Mouse (Mus musculus) CH12.LX (cell line): ENCODE measurements at regions not wholly inside any gene's neighbourhood (a gene's known extent, or its start where the extent isn't known, plus 50 kb on each side); places are given as distances from the start of the nearest gene placed in this dataset.

Source experiments
- DNase-seq: peaks from one replicate; pipeline ENCODE4 v3.0.0-alpha.2; 2013; ENCODE audit errors: extremely low read depth
- H3K27ac ChIP-seq: 2 replicates; pipeline ENCODE4 v1.5.1; 2012; ENCODE audit warnings: low read depth, mild to moderate bottlenecking, control low read depth, moderate library complexity; ENCODE audit not compliant: insufficient read depth
- H3K27me3 ChIP-seq: replicated peaks from 2 replicates; pipeline ENCODE3; 2012; ENCODE audit warnings: inconsistent platforms
- H3K36me3 ChIP-seq, 2 experiments: replicated peaks in 1 of 2; 2 replicates each; pipeline versions ENCODE3 to v1.6.1; 2012; ENCODE audit warnings: inconsistent platforms in 1 of 2, low read length in 1 of 2, mild to moderate bottlenecking in 1 of 2, mixed read lengths in 1 of 2, moderate library complexity in 1 of 2; ENCODE audit not compliant: control insufficient read depth in 1 of 2, insufficient read depth in 1 of 2
- H3K4me1 ChIP-seq, 2 experiments: 2 replicates each; pipeline ENCODE4 v1.6.1; 2012; ENCODE audit warnings: inconsistent platforms in 1 of 2, moderate library complexity in 1 of 2; ENCODE audit not compliant: insufficient read depth in 2 of 2, control insufficient read depth in 1 of 2
- H3K4me2 ChIP-seq: 2 replicates; pipeline ENCODE4 v1.6.1; 2012; ENCODE audit warnings: low read depth, mild to moderate bottlenecking, control low read depth; ENCODE audit not compliant: poor library complexity, insufficient read depth, severe bottlenecking
- H3K4me3 ChIP-seq, 3 experiments: fragments of 150-350 bp in 1 of 3; sonication (generic) in 1 of 3; replicated peaks in 1 of 3; 2 replicates each; pipeline versions ENCODE3 to v1.5.1; 2011 to 2012; ENCODE audit warnings: low read depth in 2 of 3, low read length in 2 of 3, mild to moderate bottlenecking in 2 of 3, moderate library complexity in 2 of 3, control low read depth in 1 of 3, improper control_type of control experiment in 1 of 3, inconsistent platforms in 1 of 3, mixed read lengths in 1 of 3; ENCODE audit not compliant: poor library complexity in 1 of 3
- H3K79me2 ChIP-seq: replicated peaks from 2 replicates; pipeline ENCODE4 v1.6.1; 2012; ENCODE audit warnings: mild to moderate bottlenecking, moderate library complexity; ENCODE audit not compliant: control insufficient read depth, poor library complexity, insufficient read depth, severe bottlenecking; ENCODE audit errors: extremely low read depth
- H3K9ac ChIP-seq: 2 replicates; pipeline ENCODE4 v1.6.1; 2012; ENCODE audit warnings: low read depth, mild to moderate bottlenecking, control low read depth, moderate library complexity; ENCODE audit not compliant: insufficient read depth
- H3K9me3 ChIP-seq: replicated peaks from 2 replicates; pipeline ENCODE3; 2012; ENCODE audit warnings: low read length, inconsistent platforms, mixed read lengths
- BHLHE40 ChIP-seq: IDR thresholded peaks from 2 replicates; pipeline ENCODE4 v1.6.1; 2011; ENCODE audit warnings: mild to moderate bottlenecking, low read depth, low read length, improper control_type of control experiment
- CHD2 ChIP-seq: IDR thresholded peaks from 2 replicates; pipeline ENCODE4 v1.6.1; 2011; ENCODE audit warnings: low read length, improper control_type of control experiment
- ELF1 ChIP-seq: IDR thresholded peaks from 2 replicates; pipeline ENCODE4 v1.6.1; 2014; ENCODE audit warnings: low read depth, mild to moderate bottlenecking, inconsistent platforms, low read length, improper control_type of control experiment
- EP300 ChIP-seq: IDR thresholded peaks from 2 replicates; pipeline ENCODE4 v1.6.1; 2011; ENCODE audit warnings: low read length, improper control_type of control experiment
- ETS1 ChIP-seq: conservative IDR thresholded peaks from 2 replicates; pipeline ENCODE4 v1.6.1; 2012; ENCODE audit warnings: low read depth, mild to moderate bottlenecking, inconsistent platforms, low read length, improper control_type of control experiment, moderate library complexity
- GABPA ChIP-seq: IDR thresholded peaks from 2 replicates; pipeline ENCODE4 v1.6.1; 2012; ENCODE audit warnings: low read depth, low read length, improper control_type of control experiment, inconsistent platforms; ENCODE audit not compliant: insufficient replicate concordance
- HCFC1 ChIP-seq: IDR thresholded peaks from 2 replicates; pipeline ENCODE4 v1.6.1; 2012; ENCODE audit warnings: low read depth, mild to moderate bottlenecking, inconsistent platforms, low read length, improper control_type of control experiment
- IRF4 ChIP-seq: IDR thresholded peaks from 2 replicates; pipeline ENCODE4 v1.6.1; 2014; ENCODE audit warnings: low read depth, mild to moderate bottlenecking, inconsistent platforms, low read length, improper control_type of control experiment
- KAT2A ChIP-seq: IDR thresholded peaks from 2 replicates; pipeline ENCODE4 v1.6.1; 2012; ENCODE audit warnings: low read length, improper control_type of control experiment, inconsistent platforms; ENCODE audit not compliant: insufficient replicate concordance
- MAFK ChIP-seq: IDR thresholded peaks from 2 replicates; pipeline ENCODE4 v1.6.1; 2011; ENCODE audit warnings: low read length, improper control_type of control experiment; ENCODE audit not compliant: insufficient replicate concordance
- MEF2A ChIP-seq: IDR thresholded peaks from 2 replicates; pipeline ENCODE4 v1.6.1; 2014; ENCODE audit warnings: low read depth, mild to moderate bottlenecking, inconsistent platforms, low read length, improper control_type of control experiment, borderline replicate concordance
- MXI1 ChIP-seq: IDR thresholded peaks from 2 replicates; pipeline ENCODE4 v1.6.1; 2011; ENCODE audit warnings: mild to moderate bottlenecking, low read depth, low read length, improper control_type of control experiment
- MYC ChIP-seq: IDR thresholded peaks from 2 replicates; pipeline ENCODE4 v1.6.1; 2011; ENCODE audit warnings: low read depth, mild to moderate bottlenecking, improper control_type of control experiment, low read length
- NELFE ChIP-seq: IDR thresholded peaks from 2 replicates; pipeline ENCODE4 v1.6.1; 2011; ENCODE audit warnings: low read depth, low read length, improper control_type of control experiment
- NRF1 ChIP-seq: IDR thresholded peaks from 2 replicates; pipeline ENCODE4 v1.6.1; 2014; ENCODE audit warnings: low read depth, mild to moderate bottlenecking, inconsistent platforms, low read length, improper control_type of control experiment, moderate library complexity
- PAX5 ChIP-seq: IDR thresholded peaks from 2 replicates; pipeline ENCODE4 v1.6.1; 2012; ENCODE audit warnings: low read length, inconsistent platforms, mixed read lengths
- POLR2A ChIP-seq: IDR thresholded peaks from 2 replicates; pipeline ENCODE4 v1.6.1; 2011; ENCODE audit warnings: low read depth, mild to moderate bottlenecking, improper control_type of control experiment, low read length
- POLR2AphosphoS2 ChIP-seq: IDR thresholded peaks from 2 replicates; pipeline ENCODE4 v1.6.1; 2011; ENCODE audit warnings: low read depth, low read length, improper control_type of control experiment
- RCOR1 ChIP-seq: conservative IDR thresholded peaks from 2 replicates; pipeline ENCODE4 v1.6.1; 2012; ENCODE audit warnings: low read depth, mild to moderate bottlenecking, inconsistent platforms, low read length, improper control_type of control experiment
- SMC3 ChIP-seq: IDR thresholded peaks from 2 replicates; pipeline ENCODE4 v1.6.1; 2011; ENCODE audit warnings: low read depth, low read length, improper control_type of control experiment
- TBP ChIP-seq: conservative IDR thresholded peaks from 2 replicates; pipeline ENCODE4 v1.6.1; 2011; ENCODE audit warnings: low read depth, low read length, improper control_type of control experiment
- USF1 ChIP-seq: IDR thresholded peaks from 2 replicates; pipeline ENCODE4 v1.6.1; 2014; ENCODE audit warnings: low read depth, mild to moderate bottlenecking, inconsistent platforms, low read length, improper control_type of control experiment
- USF2 ChIP-seq: conservative IDR thresholded peaks from 2 replicates; pipeline ENCODE4 v1.6.1; 2011; ENCODE audit warnings: low read depth, low read length, improper control_type of control experiment
- ZC3H11A ChIP-seq: IDR thresholded peaks from 2 replicates; pipeline ENCODE4 v1.6.1; 2012; ENCODE audit warnings: low read depth, mild to moderate bottlenecking, inconsistent platforms, low read length, improper control_type of control experiment
- ZMIZ1 ChIP-seq: IDR thresholded peaks from 2 replicates; pipeline ENCODE4 v1.6.1; 2012; ENCODE audit warnings: low read depth, mild to moderate bottlenecking, inconsistent platforms, low read length, improper control_type of control experiment
- ZNF384 ChIP-seq: IDR thresholded peaks from 2 replicates; pipeline ENCODE4 v1.6.1; 2012; ENCODE audit warnings: low read depth, low read length, improper control_type of control experiment, inconsistent platforms
- dilution Hi-C: fragments of 300-500 bp; cut with MboI; formaldehyde crosslinking; loops from 2 replicates; pipeline ENCODE4 v1.14.3; 2020; ENCODE audit warnings: low sequenced_read_pairs; ENCODE audit not compliant: extremely low pct_unique_long_range_greater_than_20kb, extremely low pct_ligation_motif_present
- in situ Hi-C: fragments of 300-500 bp; cut with MboI; formaldehyde crosslinking; loops from 3 replicates; pipeline ENCODE4 v1.14.3; 2019; ENCODE audit warnings: low sequenced_read_pairs, low pct_ligation_motif_present, low pct_unique_long_range_greater_than_20kb, mixed read lengths

- Histone ChIP-seq H3K9ac (no peak overlapping the region), H3K36me3 (no peaks in the 10 kb centered on the region), H3K4me1 (no peaks in the 10 kb centered on the region), H3K4me3 (no peak overlapping the region), H3K27ac (no peak overlapping the region), H3K4me2 (no peak overlapping the region), H3K79me2 (no peaks in the 10 kb centered on the region), H3K27me3 (no peaks in the 10 kb centered on the region), H3K9me3 (peaks cover 2% of the 10 kb centered on the region)
- dilution Hi-C loops, result no loop called here
- TF ChIP-seq NELFE (no peak), ZC3H11A (no peak), EP300 (no peak), BHLHE40 (no peak), MXI1 (no peak), IRF4 (no peak), POLR2AphosphoS2 (no peak), GABPA (no peak), HCFC1 (no peak), PAX5 (no peak), NRF1 (no peak), ZMIZ1 (no peak), ZNF384 (no peak), ETS1 (no peak), SMC3 (no peak), USF2 (no peak), ELF1 (no peak), MYC (no peak), TBP (no peak)
- in situ Hi-C loops, result no loop called here
- DNase-seq, result no peak
These were observed 244.0 kb downstream of the Gm19410 start for GRCm38 (mm10) chr8:36009565-36009964.

- TF ChIP-seq IRF4 (no peak), USF1 (no peak), MAFK (no peak), ZMIZ1 (no peak), POLR2A (no peak), POLR2AphosphoS2 (no peak), CHD2 (no peak), MEF2A (no peak), KAT2A (no peak), ELF1 (no peak), SMC3 (no peak), RCOR1 (no peak), PAX5 (no peak), HCFC1 (no peak), USF2 (no peak)
- TF ChIP-seq, all 38 proteins: peak for 0
- Histone ChIP-seq H3K36me3 (no peaks in the 10 kb centered on the region), H3K4me2 (no peak overlapping the region), H3K79me2 (no peaks in the 10 kb centered on the region), H3K9me3 (peaks cover 2% of the 10 kb centered on the region), H3K9ac (no peak overlapping the region), H3K27me3 (no peaks in the 10 kb centered on the region), H3K4me3 (no peak overlapping the region), H3K27ac (no peak overlapping the region), H3K4me1 (no peaks in the 10 kb centered on the region)
- in situ Hi-C loops, result no loop called here
- dilution Hi-C loops, result no loop called here
- DNase-seq, result no peak
These were observed 245.0 kb downstream of the Gm19410 start for GRCm38 (mm10) chr8:36010446-36011217.
